Mouse (Mus musculus) gastrocnemius, postnatal 10 days (tissue): ENCODE measurements around the gene B3glct. TPM values are rescaled to one million over a fixed set of nuclear protein-coding genes. Genes with fewer than 3 reads are reported as not detected.
A peak's percentile ranks its signal among the peaks of the same experiment; 100 is the strongest.

ENCODE experiments used
- DNase-seq: peaks from one replicate; pipeline ENCODE4 v3.0.0; 2021; ENCODE audit warnings: mixed read lengths
- long read RNA-seq, 2 experiments: library from polyadenylated mRNA; stranded (forward); transcript quantifications; one replicate each; pipeline ENCODE4 v2.0.0; 2021
- total RNA-seq, 2 experiments: library from RNA; stranded (reverse); gene quantifications; 2 replicates each; pipeline ENCODE4 v1.2.3; 2021

Gene B3glct
- 1 to 10 TPM; 6.6 to 8.4 TPM for total RNA-seq
- long read RNA-seq, experiment 1, full-length matches to known transcripts, result 3 of 6 reads
- long read RNA-seq, experiment 1, partial matches to known transcripts, result 0 of 6 reads
- long read RNA-seq, experiment 1, other reads (novel, unspliced or antisense), result 3 of 6 reads
- long read RNA-seq, experiment 2, full-length matches to known transcripts, result 8 of 8 reads
- long read RNA-seq, experiment 2, partial matches to known transcripts, result 0 of 8 reads
- long read RNA-seq, experiment 2, other reads (novel, unspliced or antisense), result 0 of 8 reads

DNA sequence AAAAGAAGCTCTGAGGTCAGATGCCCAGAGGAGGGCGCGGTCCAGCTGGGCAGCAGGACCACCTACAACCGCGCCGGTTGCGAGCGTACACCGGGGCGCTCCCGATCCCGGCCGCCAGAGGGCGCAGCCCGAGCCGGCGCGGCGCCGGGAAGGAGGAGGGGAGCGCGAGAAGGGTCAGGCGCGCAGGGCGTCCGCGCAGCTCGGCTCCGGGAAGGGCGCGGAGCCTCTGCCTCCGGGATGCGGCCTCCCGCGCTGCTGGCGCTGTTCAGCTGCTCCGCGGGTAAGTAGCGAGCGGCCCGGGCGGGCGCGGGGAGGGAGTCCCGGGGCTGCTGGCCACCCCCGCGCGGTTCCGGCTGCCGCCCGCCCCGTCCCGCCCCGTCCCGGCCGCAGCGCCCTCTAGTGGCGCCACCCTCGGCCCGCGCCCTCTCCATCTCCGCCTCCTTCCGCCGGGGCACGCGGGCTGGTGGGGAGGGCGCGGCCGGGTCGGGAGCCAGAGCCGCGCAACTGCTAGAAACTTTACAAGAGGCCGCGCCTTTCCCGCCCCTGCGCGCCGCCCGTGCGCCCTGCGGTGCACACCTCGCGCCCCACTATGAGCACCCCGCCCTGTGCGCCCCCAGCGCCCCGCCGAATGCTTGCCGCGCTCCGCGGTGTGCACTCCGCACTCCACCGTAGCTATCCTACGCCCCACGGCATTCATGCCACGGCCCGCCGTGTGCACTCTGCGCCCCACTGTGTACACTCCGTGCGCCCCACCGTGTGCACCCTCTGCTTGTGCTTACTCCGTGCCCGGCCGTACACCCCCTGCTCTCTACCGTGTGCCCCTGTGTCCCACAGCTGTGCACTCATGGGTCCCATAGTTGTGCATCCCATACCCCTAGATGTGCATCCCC lies at the start of gene B3glct:
TSS of gene B3glct (plus strand) at position 131 of the 890 bp plus-strand sequence.
- DNase-seq, result peak; percentile 93

DNA sequence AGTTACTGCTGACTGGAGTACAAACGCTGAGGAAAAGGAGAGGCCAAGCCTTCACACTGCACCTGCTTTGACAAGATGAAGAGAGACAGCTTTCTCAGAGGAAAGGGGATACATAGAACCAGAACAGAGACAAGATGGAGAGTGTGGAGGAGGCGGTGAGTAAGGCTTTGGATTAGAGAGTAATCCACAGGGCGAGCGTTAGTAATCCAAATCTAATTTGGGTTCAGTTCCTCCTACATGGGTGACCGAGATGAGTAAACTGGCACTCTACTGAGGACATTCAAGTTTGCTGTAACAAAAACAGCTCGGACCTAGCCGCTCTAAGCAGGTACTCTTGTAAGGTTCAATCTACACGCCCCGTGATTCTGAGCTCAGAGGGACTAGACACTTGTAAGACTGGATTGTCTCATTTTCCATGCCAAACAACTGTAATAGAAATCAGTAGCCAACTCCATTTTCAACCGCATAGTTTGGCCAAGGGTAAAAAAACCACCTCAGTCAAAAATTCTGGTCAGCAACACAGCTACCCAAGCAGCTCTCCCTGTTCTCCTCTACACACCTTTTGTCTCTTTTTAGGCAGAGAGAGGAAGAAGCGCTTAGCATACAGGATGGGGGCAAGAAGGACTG lies 43.5 kb upstream of the B3glct start:
- no peak for DNase-seq

DNA sequence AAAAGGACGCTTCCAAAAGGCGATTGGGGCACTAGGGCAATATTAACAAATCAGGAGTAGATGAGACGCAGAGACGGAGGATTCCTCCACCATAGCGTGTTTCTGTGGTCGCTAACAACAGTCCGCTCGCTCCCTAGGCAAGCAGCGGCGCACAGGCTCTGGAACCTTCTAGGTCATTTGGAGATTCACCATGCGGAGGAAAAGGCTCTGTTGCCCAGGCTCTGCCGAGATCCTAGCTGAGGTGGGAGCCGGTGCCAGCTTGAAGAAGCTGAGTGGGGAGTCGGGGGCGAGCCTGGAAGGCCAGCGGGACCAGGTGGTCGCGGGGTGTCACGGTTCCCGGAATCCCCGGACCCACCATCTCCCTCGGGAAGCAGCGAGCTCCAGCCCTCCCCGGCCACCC lies 42.5 kb upstream of the B3glct start:
- no peak for DNase-seq

DNA sequence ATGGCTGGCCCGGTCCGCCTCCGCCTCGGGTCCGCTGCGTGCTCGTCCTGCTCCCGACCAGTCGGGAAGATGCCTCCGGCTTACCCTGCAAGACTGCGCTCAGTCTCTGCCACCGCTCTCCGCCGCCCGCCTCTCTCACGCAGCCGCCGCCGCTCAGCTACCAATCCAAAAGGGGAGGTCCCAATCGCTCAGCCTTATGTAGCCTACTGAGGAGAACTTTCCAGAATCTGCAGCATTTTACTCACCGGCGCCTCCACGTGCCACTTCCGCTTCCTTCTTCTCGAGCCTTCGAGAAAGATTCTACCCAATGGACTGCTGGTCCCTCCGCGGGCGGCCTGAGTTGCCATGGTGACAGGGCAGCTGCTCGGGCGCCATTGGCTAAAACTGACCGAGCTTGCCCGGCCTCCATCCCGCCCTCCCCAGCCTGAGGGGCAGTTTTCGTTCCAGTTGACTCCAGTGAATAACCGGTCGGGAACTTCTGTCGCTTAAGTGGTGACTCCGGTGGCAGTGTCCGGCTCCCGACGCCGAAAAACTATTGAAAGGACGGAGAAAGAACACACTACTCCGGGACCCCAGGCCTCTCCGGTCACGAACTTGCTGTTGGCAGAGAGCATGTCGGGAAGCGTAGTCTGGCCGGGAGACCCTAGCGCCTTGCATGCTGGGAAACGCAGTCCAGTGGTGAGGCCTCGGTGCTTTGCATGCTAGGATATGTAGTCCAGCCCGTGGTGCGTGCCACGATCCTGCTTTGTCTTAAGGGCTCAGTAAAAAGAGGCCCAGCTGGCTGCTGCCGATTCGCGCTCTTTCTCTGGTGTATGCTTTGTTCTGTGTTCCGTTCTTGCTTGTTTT lies 41.7 kb upstream of the B3glct start, which contains the start of gene Hsph1:
TSS of gene Hsph1 (minus strand) at position 302 of the 846 bp plus-strand sequence.
- peak; percentile 93 for DNase-seq

DNA sequence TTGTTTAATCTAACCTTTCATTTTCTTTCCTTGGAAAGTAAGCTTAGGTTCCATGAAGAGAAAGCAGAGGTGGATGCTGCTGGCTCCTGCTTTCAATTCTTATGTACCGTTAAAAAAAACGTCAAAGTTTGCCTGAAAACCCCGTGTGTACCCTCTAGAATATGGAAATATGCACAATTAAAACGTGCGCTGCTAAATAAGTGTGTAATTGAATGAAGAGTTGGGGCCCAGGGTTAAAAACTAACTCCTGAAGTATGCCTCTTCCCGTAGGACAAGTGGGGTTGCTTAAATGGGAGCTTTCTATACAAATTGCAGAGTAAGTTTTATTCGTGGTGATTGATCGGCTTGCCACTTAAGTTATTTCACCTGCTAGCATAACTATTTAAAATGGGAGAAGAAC lies 40.7 kb upstream of the B3glct start:
- DNase-seq, result no peak

DNA sequence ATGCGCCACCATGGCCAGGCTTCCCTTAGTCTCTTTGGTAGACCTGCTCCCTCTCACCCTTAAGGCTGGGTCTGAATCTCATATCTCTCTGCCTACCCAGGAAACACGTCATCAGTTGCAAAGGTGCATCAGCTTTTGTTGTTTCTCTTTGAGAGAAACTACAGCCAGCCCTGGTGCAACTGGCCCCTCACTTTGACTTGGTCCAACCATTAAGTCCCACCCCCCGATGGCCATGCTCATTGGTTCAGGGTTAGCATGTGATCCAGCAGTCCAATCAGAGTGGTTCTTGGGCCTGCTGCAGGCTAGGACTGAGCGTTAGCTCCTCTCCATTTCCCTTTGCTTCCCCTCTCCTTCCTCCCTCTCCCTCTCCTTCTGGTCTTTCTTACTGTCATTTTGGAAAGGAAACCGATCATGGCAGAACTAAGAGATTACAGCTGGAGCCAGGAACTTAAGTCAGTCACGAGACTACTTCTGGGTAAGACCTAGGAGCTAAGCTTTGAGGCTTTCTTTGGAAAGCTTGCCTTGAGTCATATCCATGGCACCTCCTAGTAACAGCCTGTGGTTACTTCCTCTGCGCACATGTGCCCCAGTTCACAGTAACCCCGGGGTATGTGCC lies 36.6 kb upstream of the B3glct start:
- DNase-seq, result no peak

DNA sequence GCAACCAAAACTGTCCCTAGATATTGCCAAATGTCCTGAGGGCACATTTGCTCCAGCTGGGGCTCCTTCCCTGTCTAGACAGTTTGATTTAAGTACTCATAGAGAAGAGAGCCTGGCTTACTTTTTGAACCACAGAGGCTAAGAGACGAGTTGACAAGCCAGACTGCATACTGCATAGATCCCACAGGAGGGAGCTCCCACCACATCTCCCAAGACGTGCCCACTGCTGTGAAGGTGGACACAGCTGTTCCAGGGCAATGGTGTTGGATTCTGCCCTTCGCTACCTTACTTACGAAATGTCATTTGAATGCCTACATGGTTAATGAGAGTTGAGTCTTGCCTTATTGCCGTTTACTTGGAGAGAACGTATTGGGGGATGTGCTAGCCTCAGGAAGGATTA lies 35.7 kb upstream of the B3glct start:
- no peak for DNase-seq

DNA sequence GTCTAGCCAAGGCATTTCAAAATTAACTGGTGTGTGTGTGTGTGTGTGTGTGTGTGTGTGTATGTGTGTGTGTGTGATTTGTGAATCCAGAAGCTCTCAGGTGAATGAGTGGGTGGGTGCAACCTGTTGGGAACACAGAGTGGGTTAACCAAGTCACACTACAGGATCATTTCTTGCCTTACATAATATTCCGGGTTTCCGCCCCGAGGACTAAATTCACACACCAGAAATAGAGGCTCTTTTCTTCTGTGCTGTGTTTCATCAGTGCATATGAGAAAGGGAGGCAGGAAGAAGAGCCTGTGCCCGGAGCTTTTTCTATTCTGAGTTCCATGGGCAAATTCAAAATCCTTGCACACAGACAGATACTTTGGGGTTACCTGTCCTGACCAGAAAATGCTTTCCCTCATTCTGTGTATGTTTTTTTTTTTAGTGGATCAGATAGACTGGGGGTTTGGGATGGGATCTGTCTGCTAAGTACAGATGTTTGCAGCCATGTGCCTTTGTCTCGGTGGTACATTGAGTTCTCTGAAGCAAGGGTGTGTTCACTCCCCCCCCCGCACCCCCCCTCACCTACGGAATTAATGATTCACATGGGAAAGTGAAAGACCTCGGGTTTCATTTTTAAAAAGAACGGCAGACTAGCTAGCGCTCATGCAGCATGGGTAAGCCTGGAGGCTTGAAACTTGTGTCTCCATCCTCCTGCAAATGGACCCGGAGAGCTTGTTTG lies 35.1 kb upstream of the B3glct start:
- DNase-seq, result no peak

DNA sequence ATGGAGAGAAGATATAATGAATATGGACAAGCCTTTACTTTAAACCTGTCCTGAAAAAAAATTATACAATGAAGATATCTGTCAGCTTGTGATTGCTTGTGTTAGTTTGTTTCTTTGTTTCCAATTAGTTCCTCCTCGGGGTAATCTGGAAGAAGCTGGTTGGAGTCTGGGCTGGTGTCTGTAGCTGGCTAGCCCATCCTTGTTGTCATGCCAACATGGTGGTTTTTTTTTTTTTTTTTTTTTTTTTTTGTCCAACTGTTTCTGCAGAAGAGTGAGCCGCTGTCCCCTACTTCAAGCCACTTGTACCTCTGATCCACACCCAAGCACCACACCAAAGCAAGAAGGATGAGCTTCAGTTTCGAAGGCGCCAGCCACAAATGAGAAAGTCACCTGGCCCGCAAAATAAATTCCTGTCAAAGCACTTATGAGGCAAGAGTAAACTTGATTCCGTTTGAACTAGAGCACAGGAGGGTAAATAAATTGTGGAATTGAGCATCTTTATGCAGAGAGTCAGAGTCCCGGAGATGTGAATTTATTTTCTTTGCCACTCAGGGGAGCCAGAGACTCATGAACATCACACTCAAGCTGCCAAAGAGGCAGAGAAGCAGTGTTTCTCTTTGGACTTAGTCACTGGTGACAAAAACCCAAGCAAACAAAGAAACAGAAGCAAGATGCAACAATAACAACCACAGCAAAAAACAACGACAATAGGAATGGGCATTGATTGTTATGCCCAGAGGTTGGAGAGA lies 30.5 kb upstream of the B3glct start:
- no peak for DNase-seq

DNA sequence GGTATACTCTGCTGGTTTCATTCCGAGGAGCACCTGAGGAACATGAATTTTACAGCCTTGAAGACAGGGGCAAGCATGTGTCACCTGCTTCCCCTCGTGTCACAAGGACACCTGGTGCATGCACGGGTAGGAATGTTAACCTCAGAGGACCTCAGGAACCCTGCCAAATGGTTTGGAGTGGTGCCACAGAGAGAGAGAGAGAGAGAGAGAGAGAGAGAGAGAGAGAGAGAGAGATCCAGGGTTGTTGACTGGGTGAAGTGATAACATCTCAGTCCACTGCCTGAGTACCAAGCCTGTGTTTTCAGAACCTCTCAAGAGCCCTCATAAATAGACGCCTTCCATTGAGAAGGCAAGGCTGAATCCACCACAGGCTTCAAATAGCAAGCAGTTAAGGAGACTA lies 29.8 kb upstream of the B3glct start:
- no peak for DNase-seq

DNA sequence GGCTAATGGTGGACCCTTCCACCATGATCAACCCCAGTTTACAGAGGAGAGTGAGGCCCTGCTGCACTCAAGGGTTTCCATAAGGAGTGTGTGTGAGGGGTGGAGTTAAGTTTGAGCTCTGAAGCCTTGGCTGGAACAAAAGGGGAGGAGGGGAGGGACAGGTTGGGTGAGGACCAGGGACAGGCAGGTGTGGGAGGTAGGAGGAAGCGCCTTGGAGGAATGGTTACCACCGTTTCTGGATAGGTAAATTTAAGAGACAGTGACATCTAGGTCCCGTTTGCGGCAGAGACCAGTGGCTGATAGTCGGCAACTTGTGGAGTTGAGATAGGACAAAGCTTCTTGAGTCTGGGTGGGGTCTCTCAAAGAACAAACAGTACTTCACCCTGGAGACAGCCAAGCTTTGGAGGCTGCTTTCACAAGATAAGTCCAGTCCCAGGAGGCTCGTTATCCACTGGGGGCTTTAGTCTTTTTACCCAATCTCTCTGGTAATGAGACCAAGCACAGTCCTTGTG lies 29.1 kb upstream of the B3glct start:
- no peak for DNase-seq

DNA sequence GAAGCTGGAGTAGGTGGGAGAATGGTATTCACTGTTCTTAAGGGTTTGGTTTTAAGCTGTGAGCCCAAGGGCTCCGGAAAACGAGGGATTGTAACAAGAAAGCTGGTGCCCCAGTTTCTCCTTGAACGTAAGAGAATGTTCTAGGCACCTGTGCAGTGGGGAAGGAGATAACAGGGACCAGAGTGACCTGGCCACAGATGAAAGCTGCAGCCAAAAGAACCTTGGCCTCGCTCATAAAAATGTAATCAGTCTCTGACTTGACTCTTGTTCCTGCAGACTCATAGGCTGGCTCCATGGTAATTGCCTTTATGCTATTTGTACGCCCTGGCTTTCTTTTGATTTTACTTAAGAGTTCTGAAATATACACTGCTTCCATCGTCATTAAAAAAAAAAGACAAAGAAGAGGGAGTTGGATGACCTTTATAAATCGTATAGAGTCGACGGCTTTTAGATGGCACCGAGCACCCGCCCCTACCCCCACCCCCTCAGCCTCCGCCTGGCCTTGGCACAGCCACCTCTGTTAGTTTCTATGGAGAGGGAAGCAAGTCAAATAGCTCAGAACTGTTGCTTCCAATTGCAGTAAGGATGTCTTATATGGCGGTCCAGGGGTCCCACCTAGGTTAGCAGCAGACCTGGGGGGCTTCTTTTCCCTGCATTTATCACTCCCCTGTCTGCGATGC lies 28.4 kb upstream of the B3glct start:
- DNase-seq, result no peak

DNA sequence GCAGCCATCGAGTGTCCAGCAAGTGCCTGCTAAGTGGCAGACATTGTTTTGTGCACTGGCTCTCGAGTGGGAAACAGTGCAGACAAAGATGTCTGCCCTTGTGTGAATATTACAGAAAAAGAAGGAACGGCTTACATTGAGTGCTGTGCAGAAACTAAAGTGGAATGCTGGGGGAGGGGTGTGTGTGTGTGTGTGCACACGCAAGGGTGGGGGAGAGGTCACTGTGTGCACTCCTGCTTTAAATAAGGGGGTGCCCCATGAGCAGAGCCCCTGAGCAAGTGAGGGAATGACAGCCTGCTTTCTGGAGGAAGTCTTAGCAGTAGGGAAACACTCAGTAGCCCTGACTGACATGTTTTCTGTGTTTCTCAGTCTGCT lies 27.9 kb upstream of the B3glct start:
- no peak for DNase-seq

DNA sequence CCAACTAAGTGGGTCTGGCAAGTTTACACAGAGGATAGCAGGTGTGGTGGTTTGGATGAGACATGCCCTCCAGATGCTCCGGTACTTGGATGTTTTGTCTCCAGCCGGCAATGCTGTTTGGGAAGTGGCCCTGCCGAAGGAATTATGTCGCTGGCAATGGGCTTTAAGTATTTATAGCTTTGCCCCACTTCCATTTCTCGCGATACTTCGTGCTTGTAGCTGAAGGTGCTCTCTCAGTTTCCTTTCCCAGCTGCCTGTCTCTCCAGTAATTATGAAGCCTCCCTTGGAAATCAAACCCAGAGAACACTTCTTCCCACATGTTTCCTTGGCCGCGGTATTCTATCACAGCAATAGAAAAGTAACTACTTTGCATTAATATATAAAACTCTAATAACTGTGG lies 22.4 kb upstream of the B3glct start:
- DNase-seq, result no peak

DNA sequence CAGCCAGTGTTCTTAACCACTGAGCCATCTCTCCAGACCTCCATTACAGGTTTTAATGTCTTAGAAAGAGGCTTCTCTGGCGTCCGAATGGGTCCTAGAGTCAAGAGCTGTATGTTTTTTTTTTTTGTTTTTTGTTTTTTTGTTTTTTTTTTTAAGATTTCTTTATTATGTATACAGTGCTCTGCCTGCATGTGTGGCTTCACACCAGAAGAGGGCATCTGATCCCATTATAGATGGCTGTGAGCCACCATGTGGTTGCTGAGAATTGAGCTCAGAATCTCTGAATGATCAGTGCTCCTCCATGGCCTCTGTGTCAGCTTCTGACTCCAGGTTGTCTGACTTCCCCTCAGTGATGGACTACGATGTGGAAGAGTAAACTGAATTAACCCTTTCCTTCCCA lies 20.0 kb upstream of the B3glct start:
- DNase-seq, result no peak

DNA sequence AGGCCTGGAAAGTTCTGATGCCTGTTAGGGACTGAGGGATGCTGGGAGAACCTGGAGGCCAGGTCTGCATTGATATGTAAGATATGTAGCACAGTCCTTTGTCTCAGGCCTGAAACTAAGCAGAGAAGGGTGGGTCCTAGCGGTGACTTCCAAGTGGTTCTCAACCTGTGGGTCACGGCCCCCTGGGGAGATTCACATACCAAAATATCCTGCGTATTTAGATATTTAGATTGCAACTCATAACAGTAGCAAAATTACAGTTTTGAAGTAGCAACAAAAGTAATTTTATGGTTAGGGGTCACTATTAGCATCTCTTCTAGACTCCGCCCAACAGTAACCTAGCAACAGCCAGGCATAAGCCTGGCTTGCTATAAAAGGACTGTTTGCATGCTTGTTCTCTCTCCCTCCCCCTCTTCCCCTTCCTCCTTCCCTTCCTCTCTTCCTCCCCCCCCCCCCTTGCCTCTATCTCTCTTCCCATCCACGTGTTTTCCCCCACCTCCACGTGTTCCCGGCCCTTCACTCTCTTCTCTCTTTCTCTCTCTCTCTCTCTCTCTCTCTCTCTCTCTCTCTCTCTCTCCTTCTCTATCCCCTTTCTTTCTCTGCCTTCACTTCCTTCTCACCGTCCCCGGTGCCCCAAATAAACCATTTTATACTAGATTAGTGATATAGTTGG lies 19.2 kb upstream of the B3glct start:
- DNase-seq, result no peak

DNA sequence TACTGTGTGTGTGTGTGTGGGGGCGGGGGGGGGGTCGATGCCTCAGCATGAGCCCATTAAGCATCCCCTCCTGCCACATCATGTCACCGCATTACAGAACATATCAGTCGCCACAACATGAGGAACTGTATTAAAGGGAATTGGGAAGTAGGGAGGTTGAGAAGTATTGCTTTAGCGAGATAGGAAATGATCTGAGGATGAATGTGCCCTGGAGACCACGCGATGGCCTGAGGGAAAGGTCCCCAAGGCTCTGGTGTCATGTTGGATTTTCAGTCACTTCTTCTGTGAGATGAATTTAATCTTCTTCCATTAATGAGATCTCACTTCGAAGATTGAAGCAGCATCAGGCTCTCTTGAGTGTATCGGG lies 18.6 kb upstream of the B3glct start:
- no peak for DNase-seq

DNA sequence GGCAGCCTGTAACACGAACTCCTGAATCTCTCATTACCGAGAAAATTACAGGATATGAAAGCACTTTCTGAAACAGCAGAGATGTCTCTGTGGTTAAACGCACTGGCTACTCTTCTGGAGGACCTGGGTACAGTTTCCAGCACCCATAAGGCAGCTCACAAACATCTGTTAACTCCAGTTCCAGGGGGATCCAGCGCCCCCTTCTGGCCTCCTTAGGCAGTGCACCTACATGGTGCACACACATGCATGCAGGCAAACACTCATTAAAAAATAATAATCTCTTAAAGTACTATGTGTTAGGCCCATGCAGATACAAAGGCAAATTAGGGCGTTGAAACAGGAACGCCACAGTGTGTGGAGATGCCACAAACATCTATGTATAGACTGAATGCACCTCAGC lies 16.6 kb upstream of the B3glct start:
- DNase-seq, result no peak

DNA sequence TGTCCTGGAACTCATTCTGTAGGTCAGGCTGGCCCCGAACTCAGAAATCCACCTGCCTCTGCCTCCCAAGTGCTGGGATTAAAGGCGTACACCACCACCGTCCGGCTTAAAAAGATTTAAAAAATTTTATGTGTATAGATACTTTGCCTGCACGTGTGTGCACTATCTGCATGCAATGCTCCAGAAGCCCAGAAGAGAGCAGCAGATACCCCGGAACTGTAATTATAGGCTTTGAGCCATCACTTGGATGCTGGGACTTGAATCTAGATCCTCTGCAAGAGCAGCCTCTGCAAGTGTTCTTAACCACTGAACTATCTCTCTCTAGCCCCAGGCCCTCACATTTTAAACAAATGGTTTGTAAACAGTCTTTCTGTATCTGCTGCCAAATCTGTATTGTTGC lies 15.1 kb upstream of the B3glct start:
- no peak for DNase-seq
